Mouse (Mus musculus): ENCODE measurements around the gene Cyp4f39. TPM values are rescaled to one million over a fixed set of nuclear protein-coding genes. Genes with fewer than 3 reads are reported as not detected.

Gene Cyp4f39
- total and polyA plus RNA-seq, 3 experiments: 0.27 TPM; not detected in 2

GRCm38 (mm10) chr17:32501051-32501450 lies 48.5 kb downstream of the Cyp4f39 start:
- DNase-seq (ENCODE audit: low spot score) (no peak), ATAC-seq (ENCODE audit: extremely low read depth, insufficient number of reproducible peaks, low FRiP score, poor library complexity, severe bottlenecking) (no peak)
- H3K9me3 ChIP-seq (replicated peaks): no peaks in the 10 kb centered on the region
- no peak for TF ChIP-seq POLR2AphosphoS5 (IDR thresholded peaks at IDR 0.05; ENCODE audit: insufficient replicate concordance, low read depth, low read length)
- TF ChIP-seq CTCF (IDR thresholded peaks at IDR 0.05; ENCODE audit: low read depth, low read length): no peak
- TF ChIP-seq TAL1 (conservative IDR thresholded peaks at IDR 0.05; ENCODE audit: low read depth, low read length): no peak
- no peak for TF ChIP-seq GATA1 (IDR thresholded peaks at IDR 0.05; ENCODE audit: borderline replicate concordance, low read length)
- no peak for TF ChIP-seq GATA2 (IDR thresholded peaks at IDR 0.05; ENCODE audit: borderline replicate concordance, low read depth, low read length)
- H3K27me3 ChIP-seq (ENCODE audit: insufficient read depth, low read length): peaks cover 6% of the 10 kb centered on the region
- no peaks in the 10 kb centered on the region for H3K4me1 ChIP-seq (ENCODE audit: insufficient read depth, low read depth, low read length)
- H3K36me3 ChIP-seq (replicated peaks): no peaks in the 10 kb centered on the region
- H3K4me3 ChIP-seq (ENCODE audit: low read depth, low read length): no peak overlapping the region

GRCm38 (mm10) chr17:32503111-32503510 lies 50.6 kb downstream of the Cyp4f39 start:
- H3K36me3 ChIP-seq (replicated peaks): no peaks in the 10 kb centered on the region
- peaks cover 15% of the 10 kb centered on the region for H3K27me3 ChIP-seq (ENCODE audit: insufficient read depth, low read length)
- H3K4me1 ChIP-seq (ENCODE audit: insufficient read depth, low read depth, low read length): peaks cover 5% of the 10 kb centered on the region; the same call in 1 of the 2 replicates
- H3K4me3 ChIP-seq (ENCODE audit: low read depth, low read length): no peak overlapping the region
- ATAC-seq (ENCODE audit: extremely low read depth, insufficient number of reproducible peaks, low FRiP score, poor library complexity, severe bottlenecking): no peak
- no peak for TF ChIP-seq GATA1 (IDR thresholded peaks at IDR 0.05; ENCODE audit: borderline replicate concordance, low read length)
- no peak for TF ChIP-seq TAL1 (conservative IDR thresholded peaks at IDR 0.05; ENCODE audit: low read depth, low read length)
- TF ChIP-seq CTCF (IDR thresholded peaks at IDR 0.05; ENCODE audit: low read depth, low read length): no peak
- no peak for TF ChIP-seq GATA2 (IDR thresholded peaks at IDR 0.05; ENCODE audit: borderline replicate concordance, low read depth, low read length)
- no peak for TF ChIP-seq POLR2AphosphoS5 (IDR thresholded peaks at IDR 0.05; ENCODE audit: insufficient replicate concordance, low read depth, low read length)
- no peaks in the 10 kb centered on the region for H3K9me3 ChIP-seq (replicated peaks)
- DNase-seq (ENCODE audit: low spot score): no peak

GRCm38 (mm10) chr17:32505851-32506728 lies 53.6 kb downstream of the Cyp4f39 start, which contains the start of gene Cyp4f17:
Gene Cyp4f17, plus strand, starts transcription at chr17:32506050.
- no peak for DNase-seq (ENCODE audit: low spot score)
- H3K4me3 ChIP-seq (ENCODE audit: low read depth, low read length): no peak within 1 kb of the TSS; the same call in 1 of the 2 replicates
- H3K4me1 ChIP-seq (ENCODE audit: insufficient read depth, low read depth, low read length): peaks cover 5% of the 10 kb centered on the region; the same call in 1 of the 2 replicates
- H3K36me3 ChIP-seq (replicated peaks): no peaks in the 10 kb centered on the region
- peaks cover 15% of the 10 kb centered on the region for H3K27me3 ChIP-seq (ENCODE audit: insufficient read depth, low read length)
- no peaks in the 10 kb centered on the region for H3K9me3 ChIP-seq (replicated peaks)
- no peak for ATAC-seq (ENCODE audit: extremely low read depth, insufficient number of reproducible peaks, low FRiP score, poor library complexity, severe bottlenecking)
- no peak for TF ChIP-seq GATA2 (IDR thresholded peaks at IDR 0.05; ENCODE audit: borderline replicate concordance, low read depth, low read length)
- TF ChIP-seq CTCF (IDR thresholded peaks at IDR 0.05; ENCODE audit: low read depth, low read length): no peak
- no peak for TF ChIP-seq GATA1 (IDR thresholded peaks at IDR 0.05; ENCODE audit: borderline replicate concordance, low read length)
- TF ChIP-seq TAL1 (conservative IDR thresholded peaks at IDR 0.05; ENCODE audit: low read depth, low read length): no peak
- TF ChIP-seq POLR2AphosphoS5 (IDR thresholded peaks at IDR 0.05; ENCODE audit: insufficient replicate concordance, low read depth, low read length): no peak

GRCm38 (mm10) chr17:32506729-32507245 lies 54.3 kb downstream of the Cyp4f39 start:
- Histone ChIP-seq H3K4me3 (ENCODE audit: low read depth, low read length) (no peak overlapping the region), H3K36me3 (replicated peaks) (no peaks in the 10 kb centered on the region), H3K9me3 (replicated peaks) (no peaks in the 10 kb centered on the region), H3K4me1 (ENCODE audit: insufficient read depth, low read depth, low read length) (peaks cover 5% of the 10 kb centered on the region; the same call in 1 of the 2 replicates), H3K27me3 (ENCODE audit: insufficient read depth, low read length) (peaks cover 15% of the 10 kb centered on the region)
- ATAC-seq (ENCODE audit: extremely low read depth, insufficient number of reproducible peaks, low FRiP score, poor library complexity, severe bottlenecking) (no peak), DNase-seq (ENCODE audit: low spot score) (no peak)
- no peak for TF ChIP-seq CTCF (IDR thresholded peaks at IDR 0.05; ENCODE audit: low read depth, low read length)
- TF ChIP-seq POLR2AphosphoS5 (IDR thresholded peaks at IDR 0.05; ENCODE audit: insufficient replicate concordance, low read depth, low read length): no peak
- no peak for TF ChIP-seq GATA2 (IDR thresholded peaks at IDR 0.05; ENCODE audit: borderline replicate concordance, low read depth, low read length)
- no peak for TF ChIP-seq GATA1 (IDR thresholded peaks at IDR 0.05; ENCODE audit: borderline replicate concordance, low read length)

- Histone ChIP-seq H3K4me1 (ENCODE audit: insufficient read depth, low read depth, low read length) (no peaks in the 10 kb centered on the region), H3K27me3 (ENCODE audit: insufficient read depth, low read length) (no peaks in the 10 kb centered on the region), H3K4me3 (ENCODE audit: low read depth, low read length) (no peak overlapping the region), H3K36me3 (replicated peaks) (no peaks in the 10 kb centered on the region), H3K9me3 (replicated peaks) (no peaks in the 10 kb centered on the region)
- no peak for ATAC-seq (ENCODE audit: extremely low read depth, insufficient number of reproducible peaks, low FRiP score, poor library complexity, severe bottlenecking)
- TF ChIP-seq POLR2AphosphoS5 (IDR thresholded peaks at IDR 0.05; ENCODE audit: insufficient replicate concordance, low read depth, low read length): no peak
- TF ChIP-seq GATA2 (IDR thresholded peaks at IDR 0.05; ENCODE audit: borderline replicate concordance, low read depth, low read length): no peak
- no peak for TF ChIP-seq CTCF (IDR thresholded peaks at IDR 0.05; ENCODE audit: low read depth, low read length)
- no peak for DNase-seq (ENCODE audit: low spot score)
Observed at GRCm38 (mm10) chr17:32516126-32516525, 63.6 kb downstream of the Cyp4f39 start.

- peaks cover 4% of the 10 kb centered on the region for H3K27me3 ChIP-seq (ENCODE audit: insufficient read depth, low read length)
- DNase-seq (ENCODE audit: low spot score): no peak
- ATAC-seq (ENCODE audit: extremely low read depth, insufficient number of reproducible peaks, low FRiP score, poor library complexity, severe bottlenecking): no peak
- TF ChIP-seq GATA2 (IDR thresholded peaks at IDR 0.05; ENCODE audit: borderline replicate concordance, low read depth, low read length) (no peak), CTCF (IDR thresholded peaks at IDR 0.05; ENCODE audit: low read depth, low read length) (no peak), POLR2AphosphoS5 (IDR thresholded peaks at IDR 0.05; ENCODE audit: insufficient replicate concordance, low read depth, low read length) (no peak), GATA1 (IDR thresholded peaks at IDR 0.05; ENCODE audit: borderline replicate concordance, low read length) (no peak), TAL1 (conservative IDR thresholded peaks at IDR 0.05; ENCODE audit: low read depth, low read length) (no peak)
- no peaks in the 10 kb centered on the region for H3K36me3 ChIP-seq (replicated peaks)
- H3K4me3 ChIP-seq (ENCODE audit: low read depth, low read length): no peak overlapping the region
- H3K4me1 ChIP-seq (ENCODE audit: insufficient read depth, low read depth, low read length): no peaks in the 10 kb centered on the region
- no peaks in the 10 kb centered on the region for H3K9me3 ChIP-seq (replicated peaks)
Observed at GRCm38 (mm10) chr17:32521981-32522380, 69.5 kb downstream of the Cyp4f39 start.
